Mouse (Mus musculus) liver, embryonic 14 days (tissue): ENCODE measurements around the gene Csnk2a2. TPM values are rescaled to one million over a fixed set of nuclear protein-coding genes. Genes with fewer than 3 reads are reported as not detected.

Experiments used
- polyA plus RNA-seq: library from polyadenylated mRNA; depleted of rRNA; stranded (reverse); fragments of >200 nt; gene quantifications from 2 replicates; pipeline ENCODE4 v1.2.3, GENCODE M21; 2012; rRNA removed

The Csnk2a2 gene
- polyA plus RNA-seq, result 13.0 and 15.3 TPM in 2 replicates

DNA sequence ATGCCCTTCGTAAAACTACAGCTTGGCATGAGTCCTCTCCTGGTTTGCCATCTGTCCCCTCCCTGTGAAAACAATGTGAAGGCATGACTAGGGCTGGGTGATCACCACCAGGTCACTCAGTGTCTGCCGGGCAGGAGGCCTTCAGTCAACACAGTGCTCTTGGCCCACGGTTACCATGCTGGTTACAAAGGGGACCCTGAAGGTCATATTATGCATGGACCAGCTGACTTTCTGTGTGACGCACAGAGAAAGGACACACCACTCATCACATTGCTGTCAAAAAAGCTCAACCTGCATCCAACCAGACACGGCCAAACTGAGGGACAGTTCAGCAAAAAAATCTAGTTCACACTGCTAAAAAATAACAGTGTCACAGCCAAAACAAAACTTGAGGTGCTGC lies at the start of gene Csnk2a2:
Gene Csnk2a2, minus strand, starts transcription at position 34 of the 400 bp plus-strand sequence.

GRCm38 (mm10) chr8:95533584-95534387 lies 43.9 kb upstream of the Csnk2a2 start, which contains the start of gene Ccdc113:
Gene Ccdc113 (plus strand): TSS chr8:95534085.

DNA sequence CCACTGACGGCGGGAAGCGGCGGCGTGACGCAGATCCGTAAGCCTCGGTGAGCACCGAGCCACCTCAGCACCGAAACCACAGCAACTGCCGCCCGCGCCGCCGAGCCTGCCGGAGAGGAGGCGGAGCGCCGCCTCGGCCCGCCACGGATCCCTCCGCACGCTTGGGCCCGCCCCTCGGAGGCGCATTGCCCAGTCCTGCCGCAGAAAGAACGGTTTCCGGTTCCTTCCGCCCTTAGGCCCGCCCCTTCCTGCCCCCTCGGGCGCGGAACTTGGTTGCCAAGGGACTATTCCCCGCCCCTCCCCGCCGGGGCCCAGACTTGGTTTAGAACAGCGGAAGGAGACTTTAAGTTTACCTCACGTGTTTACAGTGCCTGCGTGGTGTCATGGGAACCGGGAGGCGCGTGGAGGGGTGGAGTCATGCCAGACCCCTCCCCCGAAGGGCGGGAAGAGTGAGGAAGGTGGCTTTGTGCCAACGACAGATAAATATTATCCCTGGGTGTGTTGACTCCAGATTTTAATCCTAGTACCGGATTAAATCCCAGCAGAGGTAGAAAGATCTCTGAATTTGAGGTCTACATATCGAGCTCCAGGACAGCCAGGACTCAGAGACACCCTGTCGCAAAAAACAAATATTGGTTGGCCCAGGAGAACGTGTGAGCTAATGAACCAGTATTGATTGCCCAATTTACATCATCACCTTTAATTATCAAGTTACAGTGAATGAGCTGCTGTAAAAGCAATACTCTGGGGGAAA lies 55.0 kb downstream of the Csnk2a2 start, which contains the start of gene Cfap20:
Gene Cfap20, minus strand, starts transcription at position 184 of the 754 bp plus-strand sequence.

Other genes with a start within 250 kb of the Csnk2a2 start
- 0.03 and 0.05 TPM in 2 replicates for gene Cngb1, start 183.5 kb downstream of the Csnk2a2 start, polyA plus RNA-seq
- gene Tepp, start 179.5 kb downstream of the Csnk2a2 start, polyA plus RNA-seq, result 0.06 TPM in 1 of 2 replicates, not detected in the other
- gene Zfp319, start 158.1 kb downstream of the Csnk2a2 start, polyA plus RNA-seq, result 0.76 and 0.88 TPM in 2 replicates
- gene Usb1, start 157.8 kb downstream of the Csnk2a2 start, polyA plus RNA-seq, result 6.9 and 8.5 TPM in 2 replicates
- 0.76 and 0.92 TPM in 2 replicates for gene Mmp15, start 137.8 kb downstream of the Csnk2a2 start, polyA plus RNA-seq
- 30.2 and 30.4 TPM in 2 replicates for gene Cfap20, start 55.2 kb downstream of the Csnk2a2 start, polyA plus RNA-seq
- gene Ccdc113, start 44.0 kb upstream of the Csnk2a2 start, polyA plus RNA-seq, result not detected in 2 replicates
- gene Prss54, start 86.3 kb upstream of the Csnk2a2 start, polyA plus RNA-seq, result not detected in 2 replicates
- 5.7 and 6.4 TPM in 2 replicates for gene Gins3, start 143.4 kb upstream of the Csnk2a2 start, polyA plus RNA-seq
- 0.86 and 1.2 TPM in 2 replicates for gene Ndrg4, start 186.9 kb upstream of the Csnk2a2 start, polyA plus RNA-seq
- 16.2 and 17.8 TPM in 2 replicates for gene Setd6, start 225.8 kb upstream of the Csnk2a2 start, polyA plus RNA-seq